Mouse (Mus musculus) lung, postnatal 0 days (tissue): Measurements from ENCODE around the gene Cpt1c. TPM values are rescaled to one million over a fixed set of nuclear protein-coding genes. Genes with fewer than 3 reads are reported as not detected.

Source experiments
- ATAC-seq: fragments of 200-750 bp; cut with Nextera tagmentation; 2 replicates; pipeline ENCODE4 v1.8.0; 2017; ENCODE audit warnings: moderate library complexity
- DNase-seq: peaks from one replicate; pipeline ENCODE4 v3.0.0-alpha.2; 2016; ENCODE audit warnings: low spot score
- H3K27ac ChIP-seq: fragments of 300-500 bp; sonication (generic); 2 replicates; pipeline ENCODE4 v1.5.1; 2014; ENCODE audit warnings: antibody characterized with exemption, mild to moderate bottlenecking, low read length, mixed read lengths
- H3K27me3 ChIP-seq: fragments of 300-500 bp; sonication (generic); replicated peaks from 2 replicates; pipeline ENCODE4 v1.6.1; 2014; ENCODE audit warnings: low read length, mixed read lengths; ENCODE audit not compliant: insufficient read depth
- H3K36me3 ChIP-seq: fragments of 300-500 bp; sonication (generic); 2 replicates; pipeline ENCODE4 v1.6.1; 2014; ENCODE audit warnings: low read length, mixed read lengths; ENCODE audit not compliant: insufficient read depth
- H3K4me1 ChIP-seq: fragments of 300-500 bp; sonication (generic); 2 replicates; pipeline ENCODE4 v1.6.1; 2014; ENCODE audit warnings: antibody characterized with exemption, low read depth, low read length, mixed read lengths; ENCODE audit not compliant: insufficient read depth
- H3K4me2 ChIP-seq: fragments of 300-500 bp; sonication (generic); replicated peaks from 2 replicates; pipeline ENCODE4 v1.6.1; 2014; ENCODE audit warnings: low read depth, mild to moderate bottlenecking, low read length, moderate library complexity, mixed read lengths
- H3K4me3 ChIP-seq: fragments of 300-500 bp; sonication (generic); 2 replicates; pipeline ENCODE4 v1.5.1; 2014; ENCODE audit warnings: low read depth, low read length
- H3K9ac ChIP-seq: fragments of 300-500 bp; sonication (generic); replicated peaks from 2 replicates; pipeline ENCODE4 v1.6.1; 2014; ENCODE audit warnings: low read depth, mild to moderate bottlenecking
- H3K9me3 ChIP-seq: fragments of 300-500 bp; sonication (generic); 2 replicates; pipeline ENCODE4 v1.6.1; 2016; ENCODE audit warnings: low read length, mixed read lengths
- CTCF ChIP-seq: IDR thresholded peaks from 2 replicates; pipeline ENCODE4 v1.5.1; 2016; ENCODE audit warnings: antibody characterized with exemption, mild to moderate bottlenecking
- EP300 ChIP-seq: IDR thresholded peaks from 2 replicates; pipeline ENCODE4 v1.6.1; 2016; ENCODE audit warnings: antibody characterized with exemption, mild to moderate bottlenecking, control low read depth
- WGBS: fragments of 180-500 bp; shearing (Covaris S2); extraction: QIAGEN DNeasy Blood & Tissue Kit; methylation state at CpG from one replicate; pipeline ENCODE4 v1.1.7; 2014; 5-methylcytosine and 5-hydroxymethylcytosine counted together
- polyA plus RNA-seq: library from polyadenylated mRNA; unstranded; fragments of >200 nt; fragmentation: Nextera tagmentation; extraction: Ambion mirVana; gene quantifications from 2 replicates; pipeline ENCODE4 v1.2.1, GENCODE M21; 2015

Cpt1c gene
- polyA plus RNA-seq, 1 experiment from 2014 or later: 5.4 TPM

DNA sequence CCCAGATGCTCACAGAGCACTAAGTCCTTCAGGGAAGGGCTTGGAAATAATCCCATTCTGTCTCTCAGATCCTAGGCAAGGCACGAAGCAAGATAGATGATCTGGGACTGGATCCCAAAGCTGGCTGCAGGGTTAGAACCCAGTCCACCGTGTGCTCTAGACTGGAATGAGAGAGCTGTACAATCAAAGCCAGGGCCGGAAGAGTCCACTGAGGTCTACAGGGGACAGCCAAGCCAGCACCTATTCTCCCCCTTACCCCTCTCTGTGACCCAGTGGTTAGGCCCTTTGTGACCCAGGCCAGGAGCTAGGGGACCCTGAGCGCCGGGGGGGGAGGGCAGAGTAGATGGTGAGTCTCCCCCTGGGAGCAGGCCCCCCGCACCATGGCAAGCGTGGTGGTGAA lies 31.7 kb downstream of the Cpt1c start, which contains the start of gene Tsks:
Gene Tsks, plus strand, starts transcription at position 301 of the 400 bp plus-strand sequence.
- no peak within 1 kb of the TSS for H3K4me3 ChIP-seq
- H3K27me3 ChIP-seq: no peaks in the 10 kb centered on the region
- H3K9me3 ChIP-seq: no peaks in the 10 kb centered on the region
- H3K36me3 ChIP-seq: no peaks in the 10 kb centered on the region
- WGBS: 80% methylated on average over 7 of the region's 7 CpGs
- no peak within 1 kb of the TSS for H3K27ac ChIP-seq
- no peaks in the 10 kb centered on the region for H3K4me1 ChIP-seq
- H3K9ac ChIP-seq: no peak within 1 kb of the TSS
- no peak for DNase-seq
- no peak for ATAC-seq
- H3K4me2 ChIP-seq: no peak within 1 kb of the TSS
- TF ChIP-seq EP300 (no peak), CTCF (no peak)

DNA sequence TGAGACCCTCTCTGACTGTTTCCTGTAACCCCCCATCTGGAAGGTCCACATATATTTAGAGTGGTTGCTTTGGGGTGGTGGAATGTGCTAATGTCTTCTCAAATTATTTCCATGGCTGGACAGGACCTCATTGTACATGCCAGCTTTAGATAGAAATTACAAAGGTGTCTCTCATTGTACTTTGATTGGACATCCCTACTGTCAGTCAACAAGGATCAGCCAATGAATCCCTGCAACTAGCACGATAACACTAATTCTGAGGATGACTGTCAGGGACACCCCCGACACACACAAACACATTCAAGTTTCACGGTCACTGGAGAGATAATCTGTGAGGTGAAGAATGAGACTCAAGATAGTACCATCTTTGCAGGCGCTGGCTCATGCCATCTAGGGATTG lies 36.0 kb downstream of the Cpt1c start:
- no peak for DNase-seq
- Histone ChIP-seq H3K4me3 (no peak overlapping the region), H3K9me3 (peaks cover 3% of the 10 kb centered on the region; the same call in 1 of the 2 replicates), H3K4me2 (no peak overlapping the region), H3K4me1 (no peaks in the 10 kb centered on the region), H3K27ac (no peak overlapping the region), H3K36me3 (no peaks in the 10 kb centered on the region), H3K27me3 (no peaks in the 10 kb centered on the region), H3K9ac (no peak overlapping the region)
- 82% methylated on average over 4 of the region's 4 CpGs for WGBS
- no peak for ATAC-seq
- no peak for TF ChIP-seq EP300
- no peak for TF ChIP-seq CTCF

DNA sequence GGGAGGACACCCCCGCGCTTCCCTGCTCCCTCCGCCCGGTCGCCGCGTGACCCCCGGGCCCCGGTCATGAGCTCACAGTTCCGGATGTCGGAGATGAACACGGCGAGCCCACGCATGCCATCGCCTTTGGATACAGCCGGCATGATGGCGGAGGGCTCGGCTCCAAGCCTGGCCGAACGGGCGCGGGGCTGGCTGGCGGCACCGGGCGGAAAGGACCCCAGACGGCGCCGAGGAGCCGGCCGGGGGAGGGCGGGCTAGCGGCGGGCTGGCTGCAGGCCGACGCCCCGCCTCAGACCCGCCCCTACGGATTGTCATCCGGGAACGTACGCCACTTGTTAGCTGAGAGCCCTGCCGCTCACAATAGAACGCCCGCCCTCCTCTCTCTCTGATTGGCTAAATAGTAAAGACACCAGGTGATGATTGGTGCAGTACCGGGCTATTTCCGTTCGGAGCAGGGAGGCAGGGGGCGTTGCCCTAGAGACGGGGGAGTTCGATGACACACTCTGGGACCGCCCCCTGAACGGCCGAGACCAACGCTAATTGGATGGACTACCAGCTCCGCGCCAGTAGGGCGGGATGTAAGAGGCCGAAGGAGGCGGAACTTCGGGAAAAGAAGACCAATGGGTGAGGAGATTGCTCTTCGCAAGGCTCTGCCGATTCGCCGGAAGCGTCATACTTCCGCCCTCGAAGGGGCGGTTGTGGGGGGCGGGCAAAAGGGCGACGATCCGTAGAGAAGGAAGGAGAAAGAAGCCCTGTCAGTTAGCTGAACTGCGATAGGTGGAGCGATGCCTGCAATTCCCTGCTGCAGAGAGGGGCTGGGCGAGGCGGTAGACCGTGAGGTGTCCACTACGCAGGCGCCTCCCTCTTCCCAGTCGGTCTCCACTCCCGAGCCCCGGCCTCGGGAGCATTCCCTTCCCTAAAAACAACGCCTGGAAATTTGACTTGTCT lies 45.2 kb downstream of the Cpt1c start, which contains the start of gene Ap2a1:
Gene Ap2a1, minus strand, starts transcription at position 293 of the 948 bp plus-strand sequence.
- Histone ChIP-seq H3K4me3 (peak within 1 kb of the TSS; percentile 83), H3K4me1 (peaks cover 9% of the 10 kb centered on the region), H3K4me2 (peak within 1 kb of the TSS; percentile 65), H3K9me3 (no peaks in the 10 kb centered on the region), H3K36me3 (no peaks in the 10 kb centered on the region), H3K27ac (peak within 1 kb of the TSS; percentile 93), H3K27me3 (no peaks in the 10 kb centered on the region), H3K9ac (peak within 1 kb of the TSS; percentile 79)
- DNase-seq: peak; percentile 100
- peak; percentile 39 for TF ChIP-seq CTCF
- TF ChIP-seq EP300: peak; percentile 58; the same call in 1 of the 2 replicates
- peak; percentile 98 for ATAC-seq
- 1% methylated on average over 71 of the region's 84 CpGs for WGBS

DNA sequence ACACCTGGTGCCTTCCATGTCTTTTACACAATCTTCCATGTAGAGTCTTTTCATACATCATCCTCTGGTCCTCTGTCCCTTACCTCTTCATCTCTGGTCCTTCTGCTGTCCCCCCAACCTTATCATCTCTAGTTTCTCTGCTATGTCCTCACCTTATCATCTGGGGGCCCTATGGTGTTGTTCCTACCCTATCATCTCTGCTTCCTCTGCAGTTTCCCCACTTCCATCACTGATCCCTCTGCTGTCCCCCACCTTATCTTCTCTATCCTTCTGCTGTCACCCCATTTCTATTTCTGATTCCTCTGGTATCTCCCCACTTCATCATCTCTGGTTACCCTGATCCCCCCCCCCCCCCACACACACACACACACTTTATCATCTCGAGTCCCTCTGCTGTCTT lies 46.1 kb downstream of the Cpt1c start:
- DNase-seq (no peak), ATAC-seq (no peak)
- no peak overlapping the region for H3K27ac ChIP-seq
- H3K9me3 ChIP-seq: no peaks in the 10 kb centered on the region
- TF ChIP-seq CTCF (no peak), EP300 (no peak)
- H3K36me3 ChIP-seq: no peaks in the 10 kb centered on the region
- H3K4me1 ChIP-seq: peaks cover 9% of the 10 kb centered on the region
- H3K4me3 ChIP-seq: peak overlapping the region; percentile 83
- H3K4me2 ChIP-seq: peak overlapping the region; percentile 54
- H3K27me3 ChIP-seq: no peaks in the 10 kb centered on the region
- WGBS: 0% methylated on average over 1 of the region's 1 CpGs
- peak overlapping the region; percentile 79 for H3K9ac ChIP-seq

DNA sequence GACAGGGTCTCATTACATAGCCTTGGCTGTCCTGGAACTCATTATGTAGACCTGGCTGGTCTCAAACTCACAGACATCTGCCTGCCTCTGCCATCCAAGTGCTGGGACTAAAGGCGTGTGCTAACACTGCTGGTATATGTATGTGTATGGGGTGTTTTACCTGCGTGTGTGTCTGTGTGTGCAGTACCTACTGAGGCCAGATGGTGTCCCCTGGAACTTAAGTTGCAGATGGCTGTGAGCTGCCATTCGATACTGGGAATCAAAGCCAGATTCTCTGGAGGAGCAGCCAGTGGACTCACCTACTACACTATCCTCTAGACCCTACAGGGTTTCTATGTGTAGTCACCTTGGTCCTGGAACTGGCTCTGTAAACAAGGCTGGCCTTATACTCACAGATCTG lies 49.2 kb downstream of the Cpt1c start:
- 68% methylated on average over 3 of the region's 3 CpGs for WGBS
- no peak for ATAC-seq
- H3K9ac ChIP-seq: no peak overlapping the region
- no peak overlapping the region for H3K27ac ChIP-seq
- H3K36me3 ChIP-seq: no peaks in the 10 kb centered on the region
- no peak overlapping the region for H3K4me3 ChIP-seq
- no peaks in the 10 kb centered on the region for H3K27me3 ChIP-seq
- DNase-seq: peak; percentile 46
- H3K4me2 ChIP-seq: no peak overlapping the region
- peaks cover 9% of the 10 kb centered on the region for H3K4me1 ChIP-seq
- no peaks in the 10 kb centered on the region for H3K9me3 ChIP-seq
- TF ChIP-seq EP300: no peak
- peak; percentile 76 for TF ChIP-seq CTCF

DNA sequence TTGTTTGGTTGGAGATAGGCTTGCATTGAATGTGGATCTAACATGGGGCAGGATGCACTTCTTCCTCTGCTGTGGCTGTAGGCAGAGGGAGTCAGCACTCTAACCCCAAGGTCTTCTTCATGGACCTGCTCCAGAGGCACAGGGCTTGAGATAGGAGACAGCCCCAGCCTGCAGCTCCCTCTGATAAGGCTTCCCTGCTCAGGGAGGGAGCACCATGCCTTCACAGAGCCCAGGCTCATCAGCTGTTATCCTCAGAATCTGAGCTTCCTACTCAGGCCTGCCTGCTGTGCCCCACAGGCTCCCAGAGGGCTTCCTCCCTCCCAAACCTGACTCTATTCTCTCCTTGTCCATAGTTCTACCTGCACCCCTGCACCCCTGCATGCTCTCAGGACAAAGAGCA lies 52.1 kb downstream of the Cpt1c start:
- H3K4me2 ChIP-seq: no peak overlapping the region
- DNase-seq (no peak), ATAC-seq (no peak)
- H3K4me1 ChIP-seq: 0 out of 2 replicates have a peak, but pooled peaks cover under 1% of the 10 kb centered on the region
- no peaks in the 10 kb centered on the region for H3K36me3 ChIP-seq
- H3K9ac ChIP-seq: no peak overlapping the region
- TF ChIP-seq EP300 (no peak), CTCF (no peak)
- no peaks in the 10 kb centered on the region for H3K9me3 ChIP-seq
- no peak overlapping the region for H3K27ac ChIP-seq
- no peaks in the 10 kb centered on the region for H3K27me3 ChIP-seq
- H3K4me3 ChIP-seq: no peak overlapping the region
